Mouse (Mus musculus) liver, embryonic 13.5 days (tissue): ENCODE data around the gene Oas3. TPM values are rescaled to one million over a fixed set of nuclear protein-coding genes. Genes with fewer than 3 reads are reported as not detected.

Experiments
- ATAC-seq: fragments of 200-750 bp; cut with Nextera tagmentation; 2 replicates; pipeline ENCODE4 v1.8.0; 2017; ENCODE audit warnings: low read depth, mild to moderate bottlenecking, moderate number of reproducible peaks, moderate library complexity
- DNase-seq: peaks from one replicate; pipeline ENCODE4 v3.0.0; 2022
- H3K27ac ChIP-seq: fragments of 300-500 bp; sonication (generic); 2 replicates; pipeline ENCODE4 v1.5.1; 2015; ENCODE audit warnings: moderate library complexity, mild to moderate bottlenecking, inconsistent platforms
- H3K27me3 ChIP-seq: fragments of 300-500 bp; sonication (generic); 2 replicates; pipeline ENCODE4 v1.6.1; 2015; ENCODE audit warnings: mild to moderate bottlenecking, inconsistent platforms
- H3K36me3 ChIP-seq: fragments of 300-500 bp; sonication (generic); 2 replicates; pipeline ENCODE4 v1.6.1; 2015; ENCODE audit warnings: mild to moderate bottlenecking, inconsistent platforms
- H3K4me1 ChIP-seq: fragments of 300-500 bp; sonication (generic); replicated peaks from 2 replicates; pipeline ENCODE4 v1.6.1; 2015; ENCODE audit warnings: inconsistent platforms
- H3K4me2 ChIP-seq: fragments of 300-500 bp; sonication (generic); 2 replicates; pipeline ENCODE4 v1.6.1; 2015; ENCODE audit warnings: inconsistent platforms, mild to moderate bottlenecking, moderate library complexity
- H3K4me3 ChIP-seq: fragments of 300-500 bp; sonication (generic); replicated peaks from 2 replicates; pipeline ENCODE4 v1.5.1; 2015; ENCODE audit warnings: mild to moderate bottlenecking, inconsistent platforms
- H3K9ac ChIP-seq: fragments of 300-500 bp; sonication (generic); 2 replicates; pipeline ENCODE4 v1.6.1; 2015; ENCODE audit warnings: mild to moderate bottlenecking, inconsistent platforms
- H3K9me3 ChIP-seq: fragments of 300-500 bp; sonication (generic); replicated peaks from 2 replicates; pipeline ENCODE4 v1.6.1; 2016; ENCODE audit warnings: inconsistent platforms
- WGBS: fragments of 180-500 bp; shearing (Covaris S2); methylation state at CpG from one replicate; pipeline ENCODE4 v1.1.7; 2015; ENCODE audit not compliant: insufficient replicate concordance; 5-methylcytosine and 5-hydroxymethylcytosine counted together
- polyA plus RNA-seq: library from polyadenylated mRNA; unstranded; fragments of >200 nt; fragmentation: Nextera tagmentation; extraction: Ambion mirVana; gene quantifications from 2 replicates; pipeline ENCODE4 v1.2.1, GENCODE M21; 2015

Oas3 gene
- polyA plus RNA-seq, 1 experiment from 2014 or later, result 0.12 TPM

DNA sequence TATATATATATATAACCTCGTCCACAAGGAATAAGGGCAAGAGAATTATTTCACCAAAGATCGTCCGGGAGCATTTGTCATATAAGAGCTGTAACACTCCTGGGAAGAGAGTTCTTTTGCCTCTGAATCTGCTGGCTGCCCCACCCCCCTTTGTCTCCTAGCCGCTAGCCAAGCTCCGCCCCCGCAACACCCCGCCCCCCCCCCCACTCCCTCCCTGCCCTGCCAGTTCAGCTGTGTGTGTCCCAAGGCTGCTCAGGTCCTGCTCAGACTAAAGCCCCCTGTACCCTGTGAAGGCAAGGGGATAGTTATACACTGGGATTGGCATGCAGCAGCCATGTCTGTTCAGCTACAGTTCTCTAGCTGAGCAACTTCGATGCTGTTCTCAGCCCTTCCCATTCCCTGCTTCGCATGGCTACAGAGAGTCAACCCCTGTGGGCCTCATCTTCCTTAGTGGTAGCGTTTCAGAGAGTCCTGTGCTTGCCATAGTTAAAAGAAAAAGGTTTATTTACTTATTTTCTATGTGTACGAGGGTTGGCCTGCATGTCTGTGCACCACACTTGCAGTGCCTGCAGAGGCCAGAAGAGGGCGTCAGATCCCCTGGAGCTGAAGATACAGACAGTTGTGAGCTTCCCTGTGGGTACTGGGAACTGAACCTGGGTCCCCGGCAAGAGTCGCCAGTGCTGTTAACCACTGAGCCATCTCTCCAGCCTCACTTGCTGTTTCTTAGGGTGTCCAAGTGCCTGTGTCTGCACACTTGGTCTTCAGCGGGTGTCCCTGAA lies 58.7 kb downstream of the Oas3 start:
- no peaks in the 10 kb centered on the region for H3K9me3 ChIP-seq
- H3K4me2 ChIP-seq, result no peak overlapping the region
- no peak overlapping the region for H3K9ac ChIP-seq
- H3K4me1 ChIP-seq, result no peaks in the 10 kb centered on the region
- 51% methylated on average over 15 of the region's 15 CpGs for WGBS
- no peak overlapping the region for H3K27ac ChIP-seq
- ATAC-seq (no peak), DNase-seq (no peak)
- peaks cover 11% of the 10 kb centered on the region for H3K27me3 ChIP-seq
- H3K4me3 ChIP-seq, result no peak overlapping the region
- H3K36me3 ChIP-seq, result no peaks in the 10 kb centered on the region

- no peaks in the 10 kb centered on the region for H3K36me3 ChIP-seq
These were observed 60.3 kb downstream of the Oas3 start for GRCm38 (mm10) chr5:120717136-120717535.

GRCm38 (mm10) chr5:120714314-120714713 lies 63.1 kb downstream of the Oas3 start:
- Histone ChIP-seq H3K27ac (no peak overlapping the region), H3K9me3 (no peaks in the 10 kb centered on the region), H3K4me3 (no peak overlapping the region), H3K27me3 (peaks cover 55% of the 10 kb centered on the region), H3K36me3 (no peaks in the 10 kb centered on the region), H3K4me1 (no peaks in the 10 kb centered on the region), H3K4me2 (no peak overlapping the region), H3K9ac (no peak overlapping the region)
- DNase-seq (peak; percentile 22), ATAC-seq (no peak)
- WGBS, result 1% methylated on average over 16 of the region's 16 CpGs

More at GRCm38 (mm10) chr5:120717136-120717535, 60.3 kb downstream of the Oas3 start:
- Histone ChIP-seq H3K4me1 (no peaks in the 10 kb centered on the region), H3K4me3 (no peak overlapping the region), H3K27ac (no peak overlapping the region), H3K9me3 (no peaks in the 10 kb centered on the region), H3K4me2 (no peak overlapping the region), H3K9ac (no peak overlapping the region), H3K27me3 (peaks cover 27% of the 10 kb centered on the region)
- ATAC-seq, result no peak
- whole genome bisulfite sequencing, result 59% methylated on average over 10 of the region's 10 CpGs
- DNase-seq, result no peak

GRCm38 (mm10) chr5:120712721-120713120 lies 64.7 kb downstream of the Oas3 start:
- H3K4me1 ChIP-seq, result no peaks in the 10 kb centered on the region
- no peak overlapping the region for H3K4me2 ChIP-seq
- DNase-seq (no peak), ATAC-seq (no peak)
- no peak overlapping the region for H3K4me3 ChIP-seq
- no peaks in the 10 kb centered on the region for H3K36me3 ChIP-seq
- no peak overlapping the region for H3K27ac ChIP-seq
- no peaks in the 10 kb centered on the region for H3K9me3 ChIP-seq
- H3K27me3 ChIP-seq, result peaks cover 71% of the 10 kb centered on the region
- H3K9ac ChIP-seq, result no peak overlapping the region
- 61% methylated on average over 8 of the region's 8 CpGs for WGBS

DNA sequence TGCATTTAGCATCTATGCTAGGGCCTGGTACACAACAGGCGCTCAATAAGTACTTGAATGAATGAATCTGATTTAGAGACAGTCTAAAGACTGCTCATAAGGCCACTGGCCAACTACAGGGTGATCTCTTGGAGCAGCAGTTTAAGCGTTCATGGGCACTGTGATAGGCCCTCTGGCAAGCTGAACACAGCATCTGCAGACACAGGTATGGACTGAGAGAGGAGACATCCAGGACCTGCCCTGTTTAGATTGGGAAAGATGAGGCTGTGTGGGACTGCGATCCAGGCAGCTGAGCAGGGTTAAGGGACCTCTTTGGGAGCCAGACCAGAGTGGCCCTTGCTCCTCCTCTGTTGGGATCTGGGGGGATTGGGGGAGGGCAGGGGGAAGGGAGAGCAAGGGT lies 65.6 kb downstream of the Oas3 start, which contains the start of gene Dtx1:
Gene Dtx1 (minus strand): TSS at position 101 of the 400 bp plus-strand sequence.
- no peaks in the 10 kb centered on the region for H3K9me3 ChIP-seq
- peak within 1 kb of the TSS; percentile 29 for H3K4me3 ChIP-seq
- no peaks in the 10 kb centered on the region for H3K36me3 ChIP-seq
- H3K27me3 ChIP-seq, result peaks cover 80% of the 10 kb centered on the region
- no peak within 1 kb of the TSS for H3K27ac ChIP-seq
- DNase-seq (no peak), ATAC-seq (no peak)
- H3K4me1 ChIP-seq, result no peaks in the 10 kb centered on the region
- 31% methylated on average over 3 of the region's 3 CpGs for WGBS
- H3K9ac ChIP-seq, result no peak within 1 kb of the TSS
- H3K4me2 ChIP-seq, result peak within 1 kb of the TSS; percentile 25

DNA sequence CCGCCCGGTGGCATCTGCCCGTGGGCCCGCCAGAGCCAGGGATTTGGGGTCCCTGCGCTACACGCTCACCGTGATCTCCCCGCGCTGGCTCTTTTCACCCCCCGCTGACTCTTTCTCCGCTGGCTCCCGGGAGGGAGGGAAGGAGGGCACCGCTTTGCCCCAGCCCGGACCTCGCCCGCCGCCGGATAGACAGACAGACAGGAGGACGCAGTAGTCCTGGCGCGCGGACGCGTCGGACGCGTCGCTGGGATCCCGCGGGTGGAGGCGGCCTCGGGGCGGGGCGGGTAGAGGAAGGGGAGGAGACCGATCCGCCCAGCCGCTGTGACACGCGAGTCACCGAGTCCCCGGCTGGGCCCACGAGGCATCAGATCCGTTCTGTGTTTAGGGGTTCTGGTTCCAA lies 66.0 kb downstream of the Oas3 start:
- H3K9ac ChIP-seq, result no peak overlapping the region
- H3K4me3 ChIP-seq, result no peak overlapping the region
- no peaks in the 10 kb centered on the region for H3K36me3 ChIP-seq
- no peak overlapping the region for H3K27ac ChIP-seq
- 4% methylated on average over 34 of the region's 43 CpGs for WGBS
- no peak for DNase-seq
- no peaks in the 10 kb centered on the region for H3K4me1 ChIP-seq
- no peak for ATAC-seq
- H3K27me3 ChIP-seq, result peaks cover 83% of the 10 kb centered on the region
- no peaks in the 10 kb centered on the region for H3K9me3 ChIP-seq
- peak overlapping the region; percentile 25 for H3K4me2 ChIP-seq

- DNase-seq (no peak), ATAC-seq (no peak)
- no peaks in the 10 kb centered on the region for H3K36me3 ChIP-seq
- no peaks in the 10 kb centered on the region for H3K9me3 ChIP-seq
- no peak overlapping the region for H3K9ac ChIP-seq
- H3K4me1 ChIP-seq, result no peaks in the 10 kb centered on the region
- WGBS, result 8% methylated on average over 24 of the region's 34 CpGs
- H3K4me3 ChIP-seq, result peak overlapping the region; percentile 29
- H3K27ac ChIP-seq, result no peak overlapping the region
- H3K27me3 ChIP-seq, result peaks cover 88% of the 10 kb centered on the region
- peak overlapping the region; percentile 25 for H3K4me2 ChIP-seq
These were observed 66.6 kb downstream of the Oas3 start for GRCm38 (mm10) chr5:120710826-120711248.

- 10% methylated on average over 40 of the region's 40 CpGs for WGBS
- Histone ChIP-seq H3K36me3 (no peaks in the 10 kb centered on the region), H3K9ac (no peak overlapping the region), H3K9me3 (no peaks in the 10 kb centered on the region), H3K4me1 (no peaks in the 10 kb centered on the region), H3K4me2 (peak overlapping the region; percentile 25), H3K4me3 (peak overlapping the region; percentile 29), H3K27ac (no peak overlapping the region), H3K27me3 (peaks cover 93% of the 10 kb centered on the region)
- DNase-seq (no peak), ATAC-seq (no peak)
These were observed 67.2 kb downstream of the Oas3 start for GRCm38 (mm10) chr5:120710161-120710825.

- no peak overlapping the region for H3K4me3 ChIP-seq
- H3K9ac ChIP-seq, result no peak overlapping the region
- no peaks in the 10 kb centered on the region for H3K36me3 ChIP-seq
- no peaks in the 10 kb centered on the region for H3K4me1 ChIP-seq
- DNase-seq (no peak), ATAC-seq (no peak)
- WGBS, result 37% methylated on average over 13 of the region's 13 CpGs
- H3K27ac ChIP-seq, result no peak overlapping the region
- no peak overlapping the region for H3K4me2 ChIP-seq
- H3K9me3 ChIP-seq, result no peaks in the 10 kb centered on the region
- peaks cover 76% of the 10 kb centered on the region for H3K27me3 ChIP-seq
These were observed 70.5 kb downstream of the Oas3 start for GRCm38 (mm10) chr5:120706976-120707375.

DNA sequence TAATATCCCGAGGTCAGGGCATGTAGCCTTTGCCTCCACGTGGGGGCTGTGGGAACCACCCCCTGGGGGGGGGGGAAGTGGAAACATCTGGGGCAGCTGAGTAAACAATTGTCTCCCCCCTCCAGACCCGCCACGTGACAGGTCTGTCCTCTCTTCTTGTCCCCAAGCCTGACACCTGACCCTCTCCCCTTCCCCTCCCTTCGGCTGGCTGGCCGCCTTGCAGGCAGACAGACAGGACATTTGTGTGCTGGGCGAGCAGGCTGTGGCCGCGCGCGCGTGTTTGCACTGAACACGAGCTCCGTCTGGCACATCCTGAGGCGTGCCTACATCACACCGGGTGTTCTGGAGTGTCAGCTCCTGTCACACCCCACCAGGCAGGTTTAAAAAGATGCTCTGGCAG lies 70.9 kb downstream of the Oas3 start:
- Histone ChIP-seq H3K9me3 (no peaks in the 10 kb centered on the region), H3K27me3 (peaks cover 72% of the 10 kb centered on the region), H3K4me2 (no peak overlapping the region), H3K36me3 (no peaks in the 10 kb centered on the region), H3K27ac (no peak overlapping the region), H3K4me3 (no peak overlapping the region), H3K4me1 (no peaks in the 10 kb centered on the region), H3K9ac (no peak overlapping the region)
- 9% methylated on average over 16 of the region's 16 CpGs for WGBS
- ATAC-seq (no peak), DNase-seq (no peak)

DNA sequence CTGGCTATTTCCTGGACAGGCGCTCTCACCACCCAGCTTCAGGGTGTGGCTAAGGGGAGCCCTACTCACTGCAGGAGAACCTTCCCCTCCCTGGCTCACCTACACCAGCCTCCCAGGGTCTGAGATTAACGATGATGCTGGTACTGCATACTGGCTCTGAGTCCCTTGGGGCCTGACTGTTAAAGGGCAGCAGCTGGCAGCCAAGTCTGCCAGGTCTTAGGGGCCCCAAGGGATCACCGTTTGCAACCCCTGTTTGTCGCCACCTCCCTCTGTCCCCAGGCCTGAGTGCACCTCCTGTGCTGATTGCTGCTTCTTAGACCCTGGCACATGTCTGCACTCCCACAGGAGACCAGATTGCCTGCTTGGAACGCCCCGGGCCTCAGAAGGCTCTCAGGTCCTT lies 73.0 kb downstream of the Oas3 start:
- H3K4me3 ChIP-seq, result no peak overlapping the region
- DNase-seq (no peak), ATAC-seq (no peak)
- no peaks in the 10 kb centered on the region for H3K9me3 ChIP-seq
- no peak overlapping the region for H3K4me2 ChIP-seq
- H3K36me3 ChIP-seq, result no peaks in the 10 kb centered on the region
- peaks cover 62% of the 10 kb centered on the region for H3K27me3 ChIP-seq
- no peaks in the 10 kb centered on the region for H3K4me1 ChIP-seq
- 40% methylated on average over 6 of the region's 6 CpGs for WGBS
- no peak overlapping the region for H3K27ac ChIP-seq
- H3K9ac ChIP-seq, result no peak overlapping the region
